Mouse (Mus musculus): ENCODE data around the gene Cyp2ab1. TPM values are rescaled to one million over a fixed set of nuclear protein-coding genes. Genes with fewer than 3 reads are reported as not detected.

Gene Cyp2ab1
- total RNA-seq, 1 experiment from 2014 or later: not detected

DNA sequence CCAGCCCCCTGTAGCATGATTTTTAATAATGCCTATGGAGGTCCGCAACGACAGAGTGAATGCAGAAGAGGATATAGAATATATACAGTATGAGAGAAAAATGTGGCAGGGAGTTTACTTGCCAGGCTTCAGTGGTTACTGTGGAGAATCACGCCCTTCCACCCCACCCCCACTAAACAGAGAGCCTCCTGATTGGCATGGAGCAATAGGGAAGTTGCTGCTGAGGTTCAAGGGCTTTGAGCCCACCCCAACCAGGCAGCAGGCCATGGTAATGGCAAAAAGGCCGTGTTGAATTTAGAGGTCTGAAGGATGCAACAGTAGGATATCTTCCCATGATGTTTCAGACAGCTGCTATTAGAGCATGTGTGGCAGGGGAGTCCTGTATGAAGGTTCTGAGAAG lies 53.9 kb downstream of the Cyp2ab1 start:
- no peak for DNase-seq

DNA sequence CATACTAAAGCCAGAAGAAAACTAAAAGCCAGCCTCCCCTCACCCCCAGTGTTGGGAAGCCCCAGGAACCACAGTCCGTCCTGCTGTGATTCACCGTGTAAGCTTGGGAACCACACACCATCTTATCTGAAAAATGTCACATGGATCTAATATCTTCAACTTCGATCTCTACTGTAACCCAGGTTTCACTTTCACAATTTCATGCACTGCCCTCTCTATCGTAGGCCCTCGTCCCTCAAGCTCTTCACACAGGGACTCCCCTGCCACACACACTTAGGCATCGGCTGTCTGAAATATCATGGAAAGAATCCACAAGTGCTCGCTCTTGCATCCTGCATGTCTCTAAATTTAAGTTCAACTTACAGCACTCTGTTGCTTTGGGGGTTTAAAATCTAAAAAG lies 60.1 kb downstream of the Cyp2ab1 start:
- no peak for DNase-seq

Other genes with a start within 250 kb of the Cyp2ab1 start
- 62.1 and 114 TPM in 2 replicates for gene Klhl24, start 227.9 kb downstream of the Cyp2ab1 start, total RNA-seq (2021)
- 49.5 and 50.4 TPM in 2 replicates for gene Yeats2, start 184.3 kb downstream of the Cyp2ab1 start, total RNA-seq (2021)
- 10.7 and 15.1 TPM in 2 replicates for gene Map6d1, start 84.0 kb downstream of the Cyp2ab1 start, total RNA-seq (2021)
- gene Parl, start 23.0 kb downstream of the Cyp2ab1 start, total RNA-seq (2021): 87.6 and 125 TPM in 2 replicates
- 73.8 and 89.1 TPM in 2 replicates for gene Abcc5, start 101.0 kb upstream of the Cyp2ab1 start, total RNA-seq (2021)
- 58.3 and 63.8 TPM in 2 replicates for gene Eif2b5, start 173.4 kb upstream of the Cyp2ab1 start, total RNA-seq (2021)
- gene Dvl3, start 191.6 kb upstream of the Cyp2ab1 start, total RNA-seq (2021): 43.9 and 46.2 TPM in 2 replicates
- gene Ap2m1, start 210.1 kb upstream of the Cyp2ab1 start, total RNA-seq (2021): 291 and 310 TPM in 2 replicates
- gene Abcf3, start 223.2 kb upstream of the Cyp2ab1 start, total RNA-seq (2021): 87.3 and 101 TPM in 2 replicates